Mouse (Mus musculus) left cerebral cortex, postnatal 14 days (tissue): Measurements from ENCODE around the gene Pyroxd2. TPM values are rescaled to one million over a fixed set of nuclear protein-coding genes. Genes with fewer than 3 reads are reported as not detected.
"Not testable (repeated sequence)": the region's sequence is repeated elsewhere in the genome, so short reads cannot be mapped to it uniquely, and the experiment has no call there.

Experiments
- DNase-seq, 2 experiments: peaks; one replicate each; pipeline ENCODE4 v3.0.0; 2021 to 2022; ENCODE audit warnings: low spot score in 2 of 2, mixed read lengths in 1 of 2
- intact Hi-C: fragments of 180-260 bp; cut with DNase I; formaldehyde crosslinking; loops from one replicate; pipeline ENCODE4 v1.15.1; 2025
- long read RNA-seq, 2 experiments: library from polyadenylated mRNA; stranded (forward); transcript quantifications; one replicate each; pipeline ENCODE4 v2.0.0; 2021
- total RNA-seq, 2 experiments: library from RNA; stranded (reverse); gene quantifications; 2 replicates each; pipeline ENCODE4 v1.2.3; 2021

Gene Pyroxd2
- total RNA-seq, result 1 to 10 TPM; 2.8 to 2.9 TPM
- long read RNA-seq, experiment 1, partial matches to known transcripts, result 1 of 2 reads
- long read RNA-seq, experiment 1, other reads (novel, unspliced or antisense), result 0 of 2 reads
- long read RNA-seq, experiment 2, partial matches to known transcripts, result 0 of 1 reads
- long read RNA-seq, experiment 2, other reads (novel, unspliced or antisense), result 1 of 1 reads

- intact Hi-C loops, result no loop called here
- peak; percentile 54 to 65 for DNase-seq
Observed at GRCm38 (mm10) chr19:42752363-42752931, at the start of gene Pyroxd2. Pyroxd2 (minus strand) TSS chr19:42752775.

- DNase-seq, result no peak
- intact Hi-C loops, result loop anchor here (10.0 kb wide), 1 partner anchor 227 kb away; no protein-coding TSS in a partner anchor
Observed at GRCm38 (mm10) chr19:42797866-42798265, 45.3 kb upstream of the Pyroxd2 start.

GRCm38 (mm10) chr19:42795801-42796200 is 43.2 kb upstream of the Pyroxd2 start:
- DNase-seq, result no peak
- intact Hi-C loops, result loop anchor here (1.0 to 10.0 kb wide), 3 partner anchors 229 to 600 kb away; no protein-coding TSS in a partner anchor

- intact Hi-C loops, result loop anchor here (1.0 to 10.0 kb wide), 3 partner anchors 230 to 601 kb away; no protein-coding TSS in a partner anchor
- DNase-seq, result peak; percentile 89 to 93
Observed at GRCm38 (mm10) chr19:42794914-42795613, 42.5 kb upstream of the Pyroxd2 start.

GRCm38 (mm10) chr19:42788311-42788710 is 35.7 kb upstream of the Pyroxd2 start:
- no peak for DNase-seq
- intact Hi-C loops, result no loop called here

- intact Hi-C loops, result no loop called here
- DNase-seq, result no peak
Observed at GRCm38 (mm10) chr19:42785562-42786220, 33.1 kb upstream of the Pyroxd2 start.

DNA sequence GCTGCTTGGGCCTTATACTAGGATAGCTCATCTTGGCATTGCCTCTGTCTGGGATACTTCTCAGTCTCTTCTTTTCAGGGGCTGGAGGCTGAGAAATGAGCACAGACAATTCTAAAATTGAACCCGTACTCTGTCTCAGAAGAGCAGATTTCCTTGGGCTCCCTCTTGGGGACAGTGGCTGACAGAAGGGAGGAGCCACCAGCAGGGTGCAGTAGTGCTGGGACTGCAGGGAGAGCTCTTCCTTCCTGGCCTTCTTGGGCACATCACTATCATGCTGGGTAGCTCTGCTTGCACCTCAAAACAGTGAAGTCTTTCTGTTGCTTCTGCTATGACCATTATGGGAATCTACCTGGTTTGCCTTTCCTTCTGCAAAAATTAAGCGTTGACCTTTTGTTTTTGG is 32.6 kb upstream of the Pyroxd2 start:
- intact Hi-C loops, result no loop called here
- DNase-seq, result no peak

DNA sequence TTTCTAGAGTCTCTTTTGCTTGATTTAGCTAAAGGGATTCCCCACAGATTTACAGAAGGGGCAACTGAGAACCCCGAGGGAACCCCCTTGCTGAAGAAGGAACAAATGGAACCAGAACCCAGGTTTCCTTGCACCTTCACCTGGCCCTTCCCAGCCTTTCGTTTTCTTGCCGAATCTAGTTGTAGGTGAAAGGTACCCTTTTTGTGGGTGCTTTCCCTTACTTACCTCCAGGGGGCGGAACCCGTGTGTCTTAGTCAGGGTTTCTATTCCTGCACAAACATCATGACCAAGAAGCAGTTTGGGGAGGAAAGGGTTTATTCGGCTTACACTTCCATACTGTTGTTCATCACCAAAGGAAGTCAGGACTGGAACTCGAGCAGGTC is 27.6 kb upstream of the Pyroxd2 start:
- DNase-seq, intact Hi-C loops: not testable (repeated sequence)

- intact Hi-C loops, result no loop called here
- peak; percentile 87 to 94 for DNase-seq
Observed at GRCm38 (mm10) chr19:42779531-42780155, 27.1 kb upstream of the Pyroxd2 start, which contains the start of gene Hps1. Hps1 (minus strand) TSS chr19:42779978.

DNA sequence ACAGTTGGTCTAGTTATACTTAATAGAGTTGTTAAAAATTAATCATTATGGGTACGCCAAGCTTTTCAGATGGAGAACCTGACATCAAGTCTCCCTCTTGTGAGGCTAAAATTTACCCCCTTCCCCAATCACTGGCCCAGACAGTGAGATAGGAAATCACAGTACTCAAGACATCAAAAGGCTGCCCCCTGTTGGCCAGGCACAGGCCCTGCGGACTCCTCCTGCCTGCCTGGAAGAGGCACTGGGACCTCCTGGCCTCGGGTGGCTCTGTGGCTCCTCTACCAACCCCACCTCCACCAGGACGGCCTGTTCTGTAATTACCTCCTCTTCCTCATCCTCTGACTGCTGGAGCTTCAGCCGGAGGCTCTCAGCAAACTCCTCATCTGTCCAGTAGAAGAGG is 25.2 kb upstream of the Pyroxd2 start:
- intact Hi-C loops, result no loop called here
- DNase-seq, result no peak

DNA sequence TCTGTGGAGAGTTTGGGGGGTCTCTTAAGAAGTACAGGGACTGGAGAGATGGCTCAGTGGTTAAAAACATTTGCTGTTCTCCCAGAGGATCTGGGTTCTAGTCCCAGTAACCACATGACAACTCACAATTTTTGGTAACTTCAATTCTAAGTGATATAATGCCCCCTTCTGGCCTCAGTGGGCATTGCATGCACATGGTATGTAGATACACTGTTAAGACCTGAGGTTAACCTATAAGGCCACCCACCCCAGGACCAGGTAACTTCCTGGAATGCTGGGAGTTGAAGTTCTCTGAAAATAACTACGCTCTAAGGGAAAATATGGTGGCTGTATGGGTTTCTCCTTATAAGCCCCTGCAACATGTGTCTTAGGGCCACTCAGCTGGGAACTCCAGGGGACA is 24.2 kb upstream of the Pyroxd2 start:
- intact Hi-C loops, result no loop called here
- no peak for DNase-seq

DNA sequence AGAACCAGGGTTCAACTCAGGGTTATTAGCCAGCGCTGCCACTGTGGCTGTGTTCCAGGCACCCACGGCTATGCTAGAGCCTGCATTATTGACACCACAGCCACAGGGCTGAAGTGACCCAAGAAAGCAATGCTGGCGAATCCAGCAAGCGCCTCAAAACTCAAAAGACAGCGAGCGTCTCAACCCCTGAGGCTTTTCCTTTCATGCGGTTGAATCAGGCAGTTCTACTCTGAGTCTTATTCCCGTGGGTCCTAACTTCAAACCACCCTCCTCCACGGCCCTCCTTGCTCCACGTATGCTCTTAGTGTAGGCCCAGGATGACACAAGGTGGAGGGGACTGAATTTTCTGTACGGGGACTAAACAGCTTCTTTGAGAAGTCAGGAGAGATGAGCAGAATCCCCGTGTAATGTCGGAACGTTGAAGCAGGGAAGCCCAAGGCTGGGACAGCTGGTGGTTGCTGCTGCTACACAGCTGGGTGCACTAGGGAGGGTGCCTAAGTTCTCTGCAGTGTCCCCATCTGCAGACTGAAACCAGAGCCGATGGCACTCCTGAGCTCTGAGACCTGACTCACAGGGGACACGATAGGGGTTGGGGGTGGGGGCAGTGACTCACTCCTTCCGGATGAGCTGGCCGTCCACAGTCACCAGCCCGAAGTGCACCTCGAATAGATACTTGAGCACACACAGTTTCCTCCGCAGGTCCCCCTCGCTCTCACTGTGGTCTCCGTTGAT is 17.7 kb upstream of the Pyroxd2 start:
- DNase-seq, result no peak
- intact Hi-C loops, result no loop called here

DNA sequence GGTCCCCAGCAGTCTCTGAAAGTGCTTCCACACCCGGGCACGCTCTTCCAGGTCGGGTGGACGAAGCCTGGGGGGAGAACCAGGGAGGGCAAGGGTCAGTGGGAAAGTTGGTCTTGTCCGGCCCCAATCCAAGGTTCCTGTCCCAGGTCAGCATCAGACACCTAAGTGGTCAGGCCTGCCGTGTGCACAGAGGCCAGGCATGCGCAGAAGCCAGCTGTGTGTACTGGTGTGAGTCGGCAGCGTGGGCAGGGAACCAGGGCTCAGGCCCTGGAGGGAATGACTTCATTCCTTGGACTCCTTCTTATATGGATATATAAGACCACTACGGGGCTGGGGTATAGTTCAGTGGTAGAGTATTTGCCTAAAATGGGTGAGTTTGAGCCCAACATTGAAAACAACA is 17.1 kb upstream of the Pyroxd2 start:
- intact Hi-C loops, result no loop called here
- no peak for DNase-seq

DNA sequence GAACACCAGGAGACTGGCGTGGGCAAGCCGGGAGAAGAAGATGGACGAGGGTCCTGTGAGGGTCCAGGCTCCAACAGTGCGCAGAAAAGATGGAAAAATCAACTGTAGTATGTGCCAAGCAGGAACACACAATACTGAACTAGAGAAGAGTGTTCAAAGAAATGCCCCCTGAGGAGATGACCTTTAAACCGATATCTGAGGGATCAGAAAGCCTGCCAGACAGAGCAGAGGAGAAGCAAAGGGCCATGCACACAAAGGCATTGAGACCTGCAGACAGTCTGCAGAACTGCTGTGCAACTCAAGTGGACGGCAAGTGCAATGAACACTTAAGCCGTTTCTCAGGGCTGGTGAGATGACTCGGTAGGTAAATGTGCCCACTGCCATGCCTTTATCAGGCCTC is 14.8 kb upstream of the Pyroxd2 start:
- intact Hi-C loops, result no loop called here

GRCm38 (mm10) chr19:42764398-42764797 is 11.8 kb upstream of the Pyroxd2 start:
- DNase-seq, result no peak
- intact Hi-C loops, result no loop called here

More for the DNA sequence above, 14.8 kb upstream of the Pyroxd2 start:
- DNase-seq, result no peak

DNA sequence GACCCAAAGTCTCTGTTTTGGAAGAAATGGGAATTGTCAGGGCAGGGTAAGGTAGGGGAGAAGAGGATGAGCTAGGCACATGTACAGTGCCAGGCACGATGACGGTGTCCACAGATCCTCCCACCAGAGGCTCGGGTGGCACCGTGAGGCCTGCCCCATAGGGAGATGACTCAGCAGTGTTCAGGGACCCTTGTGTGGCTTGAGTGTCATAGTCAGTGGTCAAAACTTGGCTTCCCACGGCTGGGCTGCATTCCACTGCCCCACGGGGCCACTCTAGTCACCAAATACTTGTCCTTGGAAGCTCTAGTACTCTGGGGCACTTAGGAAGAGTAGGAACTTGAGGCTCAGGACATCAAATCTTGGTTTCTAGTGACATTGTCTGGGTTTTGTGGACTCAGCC is 4.1 kb upstream of the Pyroxd2 start:
- no peak for DNase-seq
- intact Hi-C loops, result no loop called here

GRCm38 (mm10) chr19:42755148-42755870 is 2.7 kb upstream of the Pyroxd2 start:
- intact Hi-C loops, result no loop called here
- DNase-seq, result no peak

GRCm38 (mm10) chr19:42753141-42753917 is 754 bp upstream of the Pyroxd2 start:
- peak; percentile 42 to 63 for DNase-seq
- intact Hi-C loops, result no loop called here
